Comparison of ENCODE assay signal across 35 mouse cellular contexts in the genomic region with DNA sequence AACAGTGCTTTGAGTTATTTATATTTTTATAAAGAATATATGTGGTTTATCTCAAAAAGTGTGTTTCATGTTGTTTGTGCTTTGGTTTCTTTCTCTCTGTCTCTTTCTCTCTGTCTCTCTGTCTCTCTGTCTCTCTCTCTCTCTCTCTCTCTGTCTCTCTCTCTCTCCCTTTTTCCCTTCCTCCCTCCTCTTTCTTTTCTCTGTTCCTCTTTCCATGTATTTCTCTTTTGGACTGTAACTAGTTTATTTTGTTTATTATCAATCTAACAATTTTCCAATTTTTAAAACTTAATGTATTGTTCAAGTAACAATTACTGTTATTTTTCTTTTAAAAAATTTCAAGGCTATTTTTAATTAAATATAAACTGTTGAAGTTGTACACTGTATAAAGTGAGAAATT.
"Had no signal": no experiment of that assay in that cellular context is flagged by ENCODE, and none has a peak within 500 bp of the region (broad histone marks: within the 10 kb centered on the region; RNA-seq: fewer than 3 reads in every experiment).

No protein-coding gene starts in this region.

- H3K4me3 ChIP-seq: heart, embryonic 10.5 days; heart, embryonic 12.5 days; heart, embryonic 13.5 days; heart, embryonic 15.5 days; hindbrain, embryonic 10.5 days; hindbrain, embryonic 12.5 days; hindbrain, embryonic 13.5 days; hindbrain, embryonic 15.5 days; intestine, embryonic 15.5 days; kidney, embryonic 15.5 days; layer of hippocampus, adult 2 months; left cerebral cortex, adult 2 months had no signal

- H3K9me3 ChIP-seq: heart, embryonic 10.5 days; heart, embryonic 12.5 days; heart, embryonic 13.5 days; heart, embryonic 15.5 days; hindbrain, embryonic 10.5 days; hindbrain, embryonic 12.5 days; hindbrain, embryonic 13.5 days; hindbrain, embryonic 15.5 days; intestine, embryonic 15.5 days; kidney, embryonic 15.5 days had no signal

- H3K27ac ChIP-seq: heart, embryonic 10.5 days; heart, embryonic 13.5 days; heart, embryonic 15.5 days; hindbrain, embryonic 10.5 days; hindbrain, embryonic 12.5 days; hindbrain, embryonic 13.5 days; hindbrain, embryonic 14.5 days; hindbrain, embryonic 15.5 days; hindbrain, postnatal 0 days; intestine, embryonic 15.5 days; kidney, embryonic 15.5 days; kidney, postnatal 0 days; layer of hippocampus, adult 2 months; left cerebral cortex, adult 2 months had no signal

- DNase-seq: heart, postnatal 10 days; heart, postnatal 14 days; heart, postnatal 36 days; heart, postnatal 4 days; kidney, adult 11 months; kidney, adult 18-20 months; kidney, adult 2 months; kidney, adult 8-10 months; kidney, adult 9 months; kidney, postnatal 10 days; kidney, postnatal 14 days; kidney, postnatal 25 days; kidney, postnatal 36 days; kidney, postnatal 4 days; layer of hippocampus, adult 9-11 months; layer of hippocampus, postnatal 36 days had no signal

- H3K9ac ChIP-seq: heart, embryonic 12.5 days; heart, embryonic 13.5 days; heart, embryonic 15.5 days; hindbrain, embryonic 12.5 days; hindbrain, embryonic 13.5 days; hindbrain, embryonic 14.5 days; hindbrain, embryonic 15.5 days; intestine, embryonic 15.5 days; kidney, embryonic 15.5 days had no signal

- H3K27me3 ChIP-seq: heart, embryonic 12.5 days; heart, embryonic 13.5 days; heart, embryonic 15.5 days; hindbrain, embryonic 12.5 days; hindbrain, embryonic 13.5 days; hindbrain, embryonic 15.5 days; intestine, embryonic 15.5 days; kidney, embryonic 15.5 days had no signal

- H3K4me1 ChIP-seq: hindbrain, embryonic 10.5 days; hindbrain, embryonic 12.5 days; hindbrain, embryonic 13.5 days; hindbrain, embryonic 15.5 days; intestine, embryonic 15.5 days; kidney, embryonic 15.5 days had no signal

- ATAC-seq: hindbrain, embryonic 16.5 days; hindbrain, postnatal 0 days; intestine, embryonic 15.5 days; intestine, embryonic 16.5 days; intestine, postnatal 0 days had no signal

- H3K36me3 ChIP-seq: heart, embryonic 10.5 days; heart, embryonic 12.5 days; heart, embryonic 13.5 days; heart, embryonic 15.5 days; hindbrain, embryonic 10.5 days; hindbrain, embryonic 12.5 days; hindbrain, embryonic 13.5 days; hindbrain, embryonic 15.5 days; intestine, embryonic 15.5 days; kidney, embryonic 15.5 days had no signal

- H3K4me2 ChIP-seq: heart, embryonic 11.5 days; heart, embryonic 12.5 days; heart, embryonic 13.5 days; heart, embryonic 15.5 days; hindbrain, embryonic 12.5 days; hindbrain, embryonic 13.5 days; hindbrain, embryonic 14.5 days; hindbrain, embryonic 15.5 days; intestine, embryonic 15.5 days; kidney, embryonic 15.5 days had no signal
